Mouse (Mus musculus) MEL (cell line): Measurements from ENCODE around the gene Cox7b. TPM values are rescaled to one million over a fixed set of nuclear protein-coding genes. Genes with fewer than 3 reads are reported as not detected.

Source experiments
- DNase-seq: peaks from one replicate; pipeline ENCODE4 v3.0.0; 2011; ENCODE audit warnings: low read depth, low spot score
- H3K27ac ChIP-seq: 2 replicates; pipeline ENCODE4 v1.5.1; 2012; ENCODE audit warnings: low read depth, mild to moderate bottlenecking, control low read depth, low read length, moderate library complexity; ENCODE audit not compliant: control insufficient read depth
- H3K27me3 ChIP-seq, 2 experiments: fragments of 150-350 bp in 1 of 2; sonication (generic) in 1 of 2; 2 replicates each; pipeline ENCODE4 v1.6.1; 2012; ENCODE audit warnings: low read length in 2 of 2, mild to moderate bottlenecking in 2 of 2, improper control_type of control experiment in 1 of 2, moderate library complexity in 1 of 2; ENCODE audit not compliant: insufficient read depth in 2 of 2, control insufficient read depth in 1 of 2
- H3K36me3 ChIP-seq, 2 experiments: 2 replicates each; pipeline ENCODE4 v1.6.1; 2012 to 2014; ENCODE audit warnings: low read length in 2 of 2, improper control_type of control experiment in 1 of 2, inconsistent platforms in 1 of 2, mild to moderate bottlenecking in 1 of 2; ENCODE audit not compliant: insufficient read depth in 2 of 2, control insufficient read depth in 1 of 2
- H3K4me1 ChIP-seq, 2 experiments: fragments of 150-350 bp in 1 of 2; sonication (generic) in 1 of 2; 2 replicates each; pipeline ENCODE4 v1.6.1; 2012; ENCODE audit warnings: low read length in 2 of 2, improper control_type of control experiment in 1 of 2, mild to moderate bottlenecking in 1 of 2; ENCODE audit not compliant: insufficient read depth in 2 of 2, control insufficient read depth in 1 of 2
- H3K4me3 ChIP-seq, 2 experiments: fragments of 150-350 bp in 1 of 2; sonication (generic) in 1 of 2; 2 replicates each; pipeline ENCODE4 v1.5.1; 2012; ENCODE audit warnings: low read depth in 2 of 2, low read length in 2 of 2, mild to moderate bottlenecking in 2 of 2, moderate library complexity in 2 of 2, control low read depth in 1 of 2, improper control_type of control experiment in 1 of 2; ENCODE audit not compliant: control insufficient read depth in 1 of 2, insufficient read depth in 1 of 2
- H3K79me2 ChIP-seq: 2 replicates; pipeline ENCODE4 v1.6.1; 2012; ENCODE audit warnings: mild to moderate bottlenecking, low read length, moderate library complexity; ENCODE audit not compliant: control insufficient read depth, poor library complexity, insufficient read depth
- H3K9ac ChIP-seq: 2 replicates; pipeline ENCODE4 v1.6.1; 2012; ENCODE audit warnings: low read depth, mild to moderate bottlenecking, control low read depth, low read length, moderate library complexity; ENCODE audit not compliant: control insufficient read depth, poor library complexity, severe bottlenecking
- H3K9me3 ChIP-seq: fragments of 150-350 bp; sonication (generic); replicated peaks from 2 replicates; pipeline ENCODE4 v1.6.1; 2012; ENCODE audit warnings: mild to moderate bottlenecking, low read length, improper control_type of control experiment, moderate library complexity; ENCODE audit not compliant: insufficient read depth
- BHLHE40 ChIP-seq: IDR thresholded peaks from 2 replicates; pipeline ENCODE4 v1.6.1; 2012; ENCODE audit warnings: low read depth, mild to moderate bottlenecking, inconsistent platforms, low read length, improper control_type of control experiment, borderline replicate concordance
- CHD2 ChIP-seq: IDR thresholded peaks from 2 replicates; pipeline ENCODE4 v1.6.1; 2011; ENCODE audit warnings: low read length, improper control_type of control experiment
- CTCF ChIP-seq, 3 experiments: IDR thresholded peaks in 2 of 3; conservative IDR thresholded peaks in 1 of 3; 2 replicates each; pipeline ENCODE4 v1.5.1; 2011 to 2012; ENCODE audit warnings: low read length in 3 of 3, low read depth in 2 of 3, mild to moderate bottlenecking in 2 of 3, improper control_type of control experiment in 1 of 3, inconsistent platforms in 1 of 3, mixed read lengths in 1 of 3, moderate library complexity in 1 of 3; ENCODE audit not compliant: control insufficient read depth in 1 of 3, insufficient read depth in 1 of 3, poor library complexity in 1 of 3, severe bottlenecking in 1 of 3
- EP300 ChIP-seq, 2 experiments: IDR thresholded peaks; 2 replicates each; pipeline ENCODE4 v1.6.1; 2011; ENCODE audit warnings: improper control_type of control experiment in 2 of 2, low read length in 2 of 2, low read depth in 1 of 2, mild to moderate bottlenecking in 1 of 2
- ETS1 ChIP-seq: IDR thresholded peaks from 2 replicates; pipeline ENCODE4 v1.6.1; 2012; ENCODE audit warnings: low read depth, mild to moderate bottlenecking, inconsistent platforms, low read length, improper control_type of control experiment, moderate library complexity
- GABPA ChIP-seq: IDR thresholded peaks from 2 replicates; pipeline ENCODE4 v1.6.1; 2012; ENCODE audit warnings: low read depth, mild to moderate bottlenecking, inconsistent platforms, low read length, improper control_type of control experiment, moderate library complexity
- GATA1 ChIP-seq: IDR thresholded peaks from 2 replicates; pipeline ENCODE4 v1.6.1; 2011; ENCODE audit warnings: low read depth, low read length, improper control_type of control experiment
- HCFC1 ChIP-seq: IDR thresholded peaks from 2 replicates; pipeline ENCODE4 v1.6.1; 2012; ENCODE audit warnings: low read depth, mild to moderate bottlenecking, inconsistent platforms, low read length, improper control_type of control experiment, moderate library complexity
- JUND ChIP-seq: IDR thresholded peaks from 2 replicates; pipeline ENCODE4 v1.6.1; 2011; ENCODE audit warnings: low read depth, mild to moderate bottlenecking, improper control_type of control experiment, low read length
- KAT2A ChIP-seq: conservative IDR thresholded peaks from 2 replicates; pipeline ENCODE4 v1.6.1; 2012; ENCODE audit warnings: low read depth, low read length, improper control_type of control experiment, inconsistent platforms
- MAFK ChIP-seq: IDR thresholded peaks from 2 replicates; pipeline ENCODE4 v1.6.1; 2011; ENCODE audit warnings: low read depth, mild to moderate bottlenecking, low read length, improper control_type of control experiment, borderline replicate concordance
- MAX ChIP-seq: IDR thresholded peaks from 2 replicates; pipeline ENCODE4 v1.6.1; 2011; ENCODE audit warnings: low read length, improper control_type of control experiment
- MAZ ChIP-seq: IDR thresholded peaks from 2 replicates; pipeline ENCODE4 v1.6.1; 2012; ENCODE audit warnings: low read depth, mild to moderate bottlenecking, inconsistent platforms, low read length, improper control_type of control experiment
- MXI1 ChIP-seq: IDR thresholded peaks from 2 replicates; pipeline ENCODE4 v1.6.1; 2011; ENCODE audit warnings: mild to moderate bottlenecking, low read depth, low read length, improper control_type of control experiment
- MYB ChIP-seq: IDR thresholded peaks from 2 replicates; pipeline ENCODE4 v1.6.1; 2011; ENCODE audit warnings: mild to moderate bottlenecking, low read depth, low read length, improper control_type of control experiment
- MYC ChIP-seq: IDR thresholded peaks from 2 replicates; pipeline ENCODE4 v1.6.1; 2011; ENCODE audit warnings: low read depth, mild to moderate bottlenecking, low read length, improper control_type of control experiment, moderate library complexity
- RAD21 ChIP-seq: IDR thresholded peaks from 2 replicates; pipeline ENCODE4 v1.6.1; 2011; ENCODE audit warnings: mild to moderate bottlenecking, low read depth, low read length, improper control_type of control experiment
- SIN3A ChIP-seq: IDR thresholded peaks from 2 replicates; pipeline ENCODE4 v1.6.1; 2012; ENCODE audit warnings: low read length, improper control_type of control experiment, inconsistent platforms
- SMC3 ChIP-seq: IDR thresholded peaks from 2 replicates; pipeline ENCODE4 v1.6.1; 2011; ENCODE audit warnings: low read depth, low read length, improper control_type of control experiment
- TBP ChIP-seq: IDR thresholded peaks from 2 replicates; pipeline ENCODE4 v1.8.0; 2011; ENCODE audit warnings: low read depth, low read length, improper control_type of control experiment
- UBTF ChIP-seq: IDR thresholded peaks from 2 replicates; pipeline ENCODE4 v1.6.1; 2012; ENCODE audit warnings: low read depth, mild to moderate bottlenecking, inconsistent platforms, low read length, improper control_type of control experiment, moderate library complexity, borderline replicate concordance; ENCODE audit not compliant: insufficient read depth
- USF2 ChIP-seq, 2 experiments: IDR thresholded peaks; 2 replicates each; pipeline ENCODE4 v1.6.1; 2011 to 2012; ENCODE audit warnings: improper control_type of control experiment in 2 of 2, low read length in 2 of 2, borderline replicate concordance in 1 of 2, inconsistent platforms in 1 of 2, low read depth in 1 of 2, mild to moderate bottlenecking in 1 of 2; ENCODE audit not compliant: insufficient read depth in 1 of 2
- ZC3H11A ChIP-seq: IDR thresholded peaks from 2 replicates; pipeline ENCODE4 v1.6.1; 2012; ENCODE audit warnings: low read depth, mild to moderate bottlenecking, inconsistent platforms, low read length, improper control_type of control experiment
- ZKSCAN1 ChIP-seq: IDR thresholded peaks from 2 replicates; pipeline ENCODE4 v1.6.1; 2012; ENCODE audit warnings: low read depth, mild to moderate bottlenecking, inconsistent platforms, low read length, improper control_type of control experiment, moderate library complexity
- ZNF384 ChIP-seq: IDR thresholded peaks from 2 replicates; pipeline ENCODE4 v1.6.1; 2012; ENCODE audit warnings: low read depth, mild to moderate bottlenecking, inconsistent platforms, low read length, improper control_type of control experiment
- polyA plus RNA-seq, 2 experiments: library from polyadenylated mRNA; stranded (reverse) in 1 of 2; unstranded in 1 of 2; fragments of >175 nt in 1 of 2; fragments of >200 nt in 1 of 2; gene quantifications; 2 replicates each; pipeline versions ENCODE4 v1.2.1 to v1.2.4; 2012; ENCODE audit warnings: low replicate concordance in 2 of 2, low read depth in 1 of 2; ENCODE audit not compliant: insufficient read length in 2 of 2, insufficient read depth in 1 of 2, missing spikeins in 1 of 2
- total RNA-seq: library from RNA; depleted of rRNA; stranded (reverse); fragments of 300-350 nt; gene quantifications from 2 replicates; pipeline ENCODE4 v1.2.3, GENCODE M21; 2012

Cox7b gene
- total and polyA plus RNA-seq, 3 experiments, result 245 to 1,065 (median 721) TPM

- TF ChIP-seq EP300 (IDR thresholded peaks at IDR 0.05; ENCODE audit: low read depth in 1 of 2, low read length in 2 of 2) (no peak), MYB (no peak), ZKSCAN1 (peak; percentile 36; the same call in 1 of the 2 replicates)
Measured at GRCm38 (mm10) chrX:106011465-106012159, 3.9 kb upstream of the Cox7b start, which contains the start of gene Magt1 (continued).

- Histone ChIP-seq H3K27me3 (no peaks in the 10 kb centered on the region), H3K9me3 (no peaks in the 10 kb centered on the region), H3K4me3 (peak overlapping the region; percentile 70 to 71), H3K79me2 (peaks cover 47% of the 10 kb centered on the region), H3K27ac (peak overlapping the region; percentile 95), H3K36me3 (peaks cover 0 to 28% of the 10 kb centered on the region in 2 experiments; a peak in 2 of 4 replicates), H3K9ac (peak overlapping the region; percentile 85), H3K4me1 (peaks cover 3 to 13% of the 10 kb centered on the region in 2 experiments; a peak in 3 of 4 replicates)
- DNase-seq, result peak; percentile 46
- TF ChIP-seq CHD2 (no peak), MYB (no peak), GABPA (no peak), KAT2A (no peak), ZNF384 (no peak), HCFC1 (no peak), MAZ (no peak), GATA1 (no peak), UBTF (no peak), CTCF (IDR thresholded peaks at IDR 0.05 in 2 of 3, conservative IDR thresholded peaks at IDR 0.05 in 1 of 3; ENCODE audit: control insufficient read depth in 1 of 3, insufficient read depth in 1 of 3, low read depth in 2 of 3, low read length in 3 of 3, poor library complexity in 1 of 3, severe bottlenecking in 1 of 3) (no peak), BHLHE40 (no peak)
Measured at GRCm38 (mm10) chrX:106012559-106012958, 2.9 kb upstream of the Cox7b start.

- H3K79me2 ChIP-seq, result peaks cover 46% of the 10 kb centered on the region
- peaks cover 3 to 14% of the 10 kb centered on the region in 2 experiments; a peak in 3 of 4 replicates for H3K4me1 ChIP-seq
- H3K4me3 ChIP-seq, result no peak overlapping the region
- peak overlapping the region; percentile 19; the same call in 1 of the 2 replicates for H3K27ac ChIP-seq
- TF ChIP-seq MYC (peak; percentile 92), MXI1 (peak; percentile 50; the same call in 1 of the 2 replicates), ZNF384 (peak; percentile 81), ZC3H11A (peak; percentile 46), TBP (0 out of 2 replicates have a peak, but pooled peaks have one; percentile 24), GATA1 (no peak), JUND (no peak), ETS1 (0 out of 2 replicates have a peak, but pooled peaks have one; percentile 10), SIN3A (peak; percentile 58; the same call in 1 of the 2 replicates), USF2 (IDR thresholded peaks at IDR 0.05; ENCODE audit: borderline replicate concordance in 1 of 2, insufficient read depth in 1 of 2, low read depth in 1 of 2, low read length in 2 of 2) (no peak), HCFC1 (peak; percentile 55; the same call in 1 of the 2 replicates), RAD21 (peak; percentile 55), MAX (peak; percentile 55; the same call in 1 of the 2 replicates), MYB (no peak), SMC3 (peak; percentile 55), CTCF (IDR thresholded peaks at IDR 0.05 in 2 of 3, conservative IDR thresholded peaks at IDR 0.05 in 1 of 3; ENCODE audit: control insufficient read depth in 1 of 3, insufficient read depth in 1 of 3, low read depth in 2 of 3, low read length in 3 of 3, poor library complexity in 1 of 3, severe bottlenecking in 1 of 3) (peak; percentile 26 to 63 (median 36); a peak in 5 of 6 replicates), MAFK (no peak)
- TF ChIP-seq, all 39 proteins: peak for 12
- Histone ChIP-seq H3K36me3 (peaks cover 0 to 30% of the 10 kb centered on the region in 2 experiments; a peak in 2 of 4 replicates), H3K9me3 (no peaks in the 10 kb centered on the region), H3K27me3 (no peaks in the 10 kb centered on the region), H3K9ac (peak overlapping the region; percentile 85)
- peak; percentile 77 for DNase-seq
Measured at GRCm38 (mm10) chrX:106013217-106013616, 2.3 kb upstream of the Cox7b start.
